Mouse (Mus musculus) ES-E14 (cell line): ENCODE data around the gene Polr2a. TPM values are rescaled to one million over a fixed set of nuclear protein-coding genes. Genes with fewer than 3 reads are reported as not detected.
A peak's percentile ranks its signal among the peaks of the same experiment; 100 is the strongest.

Source experiments
- DNase-seq: peaks from one replicate; pipeline ENCODE4 v3.0.0-alpha.2; 2013; ENCODE audit warnings: low read depth, low spot score
- H3K27ac ChIP-seq: 2 replicates; pipeline ENCODE4 v1.5.1; 2012; ENCODE audit warnings: low read depth, mild to moderate bottlenecking, low read length, moderate library complexity, mixed read lengths; ENCODE audit not compliant: poor library complexity, insufficient read depth, severe bottlenecking
- H3K36me3 ChIP-seq: 2 replicates; pipeline ENCODE4 v1.6.1; 2012; ENCODE audit warnings: mild to moderate bottlenecking, low read length, moderate library complexity, mixed read lengths; ENCODE audit not compliant: control insufficient read depth, poor library complexity, insufficient read depth, severe bottlenecking
- H3K4me1 ChIP-seq, 2 experiments: fragments of 150-350 bp in 1 of 2; sonication (generic) in 1 of 2; 2 replicates each; pipeline ENCODE4 v1.6.1; 2012; ENCODE audit warnings: low read length in 2 of 2, mild to moderate bottlenecking in 1 of 2, mixed read lengths in 1 of 2; ENCODE audit not compliant: control insufficient read depth in 2 of 2, insufficient read depth in 2 of 2, poor library complexity in 1 of 2
- H3K4me3 ChIP-seq, 2 experiments: fragments of 150-350 bp in 1 of 2; sonication (generic) in 1 of 2; 2 replicates each; pipeline ENCODE4 v1.5.1; 2012; ENCODE audit warnings: low read length in 2 of 2, low read depth in 1 of 2, mild to moderate bottlenecking in 1 of 2, mixed read lengths in 1 of 2; ENCODE audit not compliant: insufficient read depth in 1 of 2, poor library complexity in 1 of 2, severe bottlenecking in 1 of 2
- H3K9ac ChIP-seq: 2 replicates; pipeline ENCODE4 v1.6.1; 2012; ENCODE audit warnings: low read depth, mild to moderate bottlenecking, low read length, mixed read lengths; ENCODE audit not compliant: poor library complexity, insufficient read depth, severe bottlenecking
- H3K9me3 ChIP-seq: fragments of 150-350 bp; sonication (generic); 2 replicates; pipeline ENCODE4 v1.6.1; 2012; ENCODE audit warnings: low read depth, mild to moderate bottlenecking, low read length; ENCODE audit not compliant: control insufficient read depth, insufficient read depth
- CHD2 ChIP-seq: IDR thresholded peaks from 2 replicates; pipeline ENCODE4 v1.6.1; 2014; ENCODE audit warnings: mild to moderate bottlenecking, low read depth, low read length, inconsistent platforms
- HCFC1 ChIP-seq: IDR thresholded peaks from 2 replicates; pipeline ENCODE4 v1.6.1; 2012; ENCODE audit warnings: low read length, inconsistent platforms, borderline replicate concordance; ENCODE audit not compliant: insufficient read depth
- MAFK ChIP-seq: IDR thresholded peaks from 2 replicates; pipeline ENCODE4 v1.6.1; 2014; ENCODE audit warnings: mild to moderate bottlenecking, low read depth, low read length, inconsistent platforms; ENCODE audit not compliant: insufficient read depth
- ZC3H11A ChIP-seq: IDR thresholded peaks from 2 replicates; pipeline ENCODE4 v1.6.1; 2012; ENCODE audit warnings: low read depth, mild to moderate bottlenecking, inconsistent platforms, low read length, borderline replicate concordance
- ZNF384 ChIP-seq: IDR thresholded peaks from 2 replicates; pipeline ENCODE4 v1.6.1; 2012; ENCODE audit warnings: low read depth, low read length, inconsistent platforms
- in situ Hi-C, 2 experiments: fragments of 600-800 bp; cut with MboI; formaldehyde crosslinking; loops; one replicate each; pipeline ENCODE4 v1.15.1; 2025; ENCODE audit warnings: low sequenced_read_pairs in 2 of 2, inconsistent platforms in 1 of 2; ENCODE audit not compliant: unreplicated experiment in 2 of 2
- total RNA-seq: library from RNA; depleted of rRNA; stranded (reverse); fragments of 300-350 nt; gene quantifications from 2 replicates; pipeline ENCODE4 v1.2.3, GENCODE M21; 2012

Gene Polr2a
- total RNA-seq, 1 experiment, result 74.2 TPM

DNA sequence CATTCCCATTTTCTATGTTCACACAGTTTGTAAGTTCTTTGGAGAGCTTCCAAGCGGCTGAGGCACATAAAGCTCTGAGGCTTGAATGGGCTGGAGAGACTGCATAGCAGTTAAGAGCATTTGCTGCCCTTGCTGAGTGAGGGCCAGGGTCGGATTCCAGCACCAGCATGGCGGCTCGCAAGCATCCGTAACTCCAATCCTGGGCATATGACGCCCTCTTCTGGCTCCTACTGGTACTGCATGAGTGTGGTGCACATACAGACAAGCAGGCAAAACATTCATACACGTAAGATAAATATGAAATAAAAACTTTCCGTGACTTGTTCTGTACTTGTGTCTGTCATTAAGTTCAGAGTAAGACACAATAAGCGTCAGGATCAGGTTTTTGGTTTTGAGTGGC, 43.0 kb downstream of the Polr2a start:
- H3K4me1 ChIP-seq, result peaks cover 1 to 12% of the 10 kb centered on the region in 2 experiments; a peak in 3 of 4 replicates
- peak; percentile 87 for DNase-seq
- in situ Hi-C loops, result loop anchor here in 1 of 2 experiments (10.0 kb wide), 1 partner anchor 61 kb away; the partner anchor contains the start of gene Sox15
- peak overlapping the region; percentile 63 for H3K9ac ChIP-seq
- no peaks in the 10 kb centered on the region for H3K9me3 ChIP-seq
- no peaks in the 10 kb centered on the region for H3K36me3 ChIP-seq
- peak overlapping the region; percentile 88 for H3K27ac ChIP-seq
- peak; percentile 50; the same call in 1 of the 2 replicates for TF ChIP-seq ZNF384
- TF ChIP-seq ZC3H11A, result peak; percentile 91
- TF ChIP-seq CHD2, result no peak
- 0 out of 2 replicates have a peak, but pooled peaks have one; percentile 61 for TF ChIP-seq HCFC1
- peak overlapping the region in 1 of 2 experiments; percentile 59; a peak in 2 of 4 replicates for H3K4me3 ChIP-seq

DNA sequence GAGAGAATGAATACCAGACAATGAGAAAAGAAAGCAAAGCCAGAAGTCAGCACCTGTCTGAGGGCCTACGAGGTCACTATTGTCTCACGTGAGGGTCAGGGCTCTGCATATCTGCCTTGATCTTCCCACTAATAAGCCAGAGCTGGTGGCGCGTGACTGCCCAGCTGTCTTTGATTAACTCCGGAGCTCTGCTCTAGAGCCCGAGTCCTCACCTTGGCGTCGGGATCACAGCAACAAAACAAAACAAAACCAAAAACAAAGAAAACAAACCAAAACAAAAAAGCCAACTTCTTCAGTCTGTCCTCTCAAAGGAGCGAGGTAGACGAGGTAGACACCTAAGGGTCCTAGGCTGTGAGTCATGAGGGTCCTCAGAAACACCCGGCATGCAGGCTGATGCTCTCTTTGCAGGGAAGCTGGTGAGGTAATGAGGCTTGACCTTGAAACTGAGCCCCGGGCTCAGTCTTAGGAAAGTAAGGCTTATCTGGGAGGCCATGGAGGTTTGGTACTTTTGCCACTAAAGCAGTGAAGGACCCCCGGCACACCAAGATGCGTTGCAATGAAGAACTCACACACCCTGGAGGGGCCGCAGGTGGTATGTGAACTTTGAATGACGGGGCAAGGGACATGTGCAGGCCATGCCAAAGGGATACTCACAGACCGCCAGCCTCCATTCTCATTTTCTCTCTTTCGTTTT, 43.7 kb downstream of the Polr2a start:
- no peaks in the 10 kb centered on the region for H3K36me3 ChIP-seq
- in situ Hi-C loops, result loop anchor here in 1 of 2 experiments (10.0 kb wide), 1 partner anchor 60 kb away; the partner anchor contains the start of gene Sox15
- TF ChIP-seq CHD2, result no peak
- no peak for TF ChIP-seq ZNF384
- no peak for TF ChIP-seq HCFC1
- H3K9me3 ChIP-seq, result no peaks in the 10 kb centered on the region
- peak overlapping the region in 1 of 2 experiments; percentile 59; a peak in 2 of 4 replicates for H3K4me3 ChIP-seq
- DNase-seq, result no peak
- H3K27ac ChIP-seq, result peak overlapping the region; percentile 88
- H3K4me1 ChIP-seq, result peaks cover 1 to 14% of the 10 kb centered on the region in 2 experiments; a peak in 3 of 4 replicates
- H3K9ac ChIP-seq, result peak overlapping the region; percentile 63

DNA sequence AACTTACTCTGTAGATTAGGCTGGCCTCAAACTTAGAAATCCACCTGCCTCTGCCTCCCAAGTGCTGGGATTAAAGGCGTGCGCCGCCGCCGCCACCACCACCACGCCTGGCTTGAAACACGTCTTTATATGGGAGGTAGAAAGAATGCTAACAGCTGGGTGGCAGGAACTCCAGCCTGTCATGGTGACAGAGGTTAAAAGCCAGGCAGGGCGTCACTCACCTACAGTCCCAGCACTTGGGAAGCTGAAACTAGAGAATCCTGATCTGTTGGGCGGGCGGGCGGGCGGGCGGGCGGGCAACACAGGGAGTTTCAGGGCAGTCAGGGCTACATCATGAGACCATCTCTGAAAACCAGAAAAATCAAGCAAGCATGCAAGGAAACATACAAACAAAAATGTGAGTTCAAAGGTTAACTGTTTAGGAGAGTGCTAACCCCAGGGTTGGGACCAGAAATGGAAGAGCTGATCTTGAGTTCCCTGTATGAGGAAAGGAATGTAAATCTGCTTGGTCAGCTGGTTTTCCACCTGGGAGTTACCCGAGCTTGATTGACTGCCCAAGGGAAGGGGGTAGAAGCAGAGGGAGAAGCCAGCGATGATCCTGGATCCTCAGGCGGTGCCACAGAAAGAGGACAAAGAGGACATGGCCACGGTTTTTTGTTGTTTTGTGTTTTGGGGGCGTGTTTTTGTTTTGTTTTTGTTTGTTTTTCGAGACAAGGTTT, 45.3 kb downstream of the Polr2a start:
- TF ChIP-seq ZNF384, result no peak
- peak; percentile 98 for TF ChIP-seq MAFK
- H3K4me3 ChIP-seq, result peak overlapping the region; percentile 7 to 41; a peak in 1 of 4 replicates
- H3K9me3 ChIP-seq, result no peaks in the 10 kb centered on the region
- peak overlapping the region; percentile 79 for H3K27ac ChIP-seq
- in situ Hi-C loops, result loop anchor here in 1 of 2 experiments (10.0 kb wide), 1 partner anchor 58 kb away; the partner anchor contains the start of gene Sox15
- peak overlapping the region; percentile 55; the same call in 1 of the 2 replicates for H3K9ac ChIP-seq
- H3K36me3 ChIP-seq, result no peaks in the 10 kb centered on the region
- DNase-seq, result no peak
- H3K4me1 ChIP-seq, result peaks cover 9 to 20% of the 10 kb centered on the region in 2 experiments

DNA sequence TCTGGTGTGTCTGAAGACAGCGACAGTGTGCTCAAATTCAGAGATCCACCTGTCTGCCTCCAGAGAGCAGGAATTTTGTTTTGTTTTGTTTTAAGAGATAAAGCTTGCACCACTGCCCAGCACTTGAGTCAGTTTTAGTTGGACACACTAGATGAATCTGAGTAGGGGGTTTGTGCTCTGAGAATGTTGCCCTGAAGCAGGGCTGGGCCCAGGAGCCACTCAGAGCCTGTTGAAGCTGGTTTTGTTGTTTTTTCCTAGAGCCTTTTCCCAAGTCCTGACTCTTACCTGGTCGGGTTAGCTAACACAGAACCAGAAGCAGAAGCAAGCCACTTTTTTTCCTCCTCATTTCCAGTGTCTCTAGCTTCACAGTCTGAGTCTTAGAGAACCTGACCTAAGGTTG, 47.4 kb downstream of the Polr2a start:
- Histone ChIP-seq H3K27ac (peak overlapping the region; percentile 98; the same call in 1 of the 2 replicates), H3K4me3 (no peak overlapping the region), H3K36me3 (no peaks in the 10 kb centered on the region), H3K9ac (peak overlapping the region; percentile 12; the same call in 1 of the 2 replicates), H3K9me3 (no peaks in the 10 kb centered on the region), H3K4me1 (peaks cover 16 to 21% of the 10 kb centered on the region in 2 experiments)
- TF ChIP-seq MAFK (no peak), HCFC1 (no peak), CHD2 (no peak), ZC3H11A (no peak), ZNF384 (no peak)
- in situ Hi-C loops, result loop anchor here in 1 of 2 experiments (10.0 kb wide), 1 partner anchor 56 kb away; the partner anchor contains the start of gene Sox15
- no peak for DNase-seq
